Mouse (Mus musculus) liver, embryonic 15.5 days (tissue): ENCODE data around the gene Rnf220. TPM values are rescaled to one million over a fixed set of nuclear protein-coding genes. Genes with fewer than 3 reads are reported as not detected.
"Not testable (repeated sequence)": the region's sequence is repeated elsewhere in the genome, so short reads cannot be mapped to it uniquely, and the experiment has no call there.

Experiments used
- ATAC-seq: fragments of 200-750 bp; cut with Nextera tagmentation; 2 replicates; pipeline ENCODE4 v1.8.0; 2017; ENCODE audit warnings: moderate number of reproducible peaks, mild to moderate bottlenecking, moderate library complexity; ENCODE audit not compliant: insufficient read depth
- H3K27ac ChIP-seq: fragments of 300-500 bp; sonication (generic); replicated peaks from 2 replicates; pipeline ENCODE4 v1.5.1; 2015; ENCODE audit warnings: mild to moderate bottlenecking, inconsistent platforms
- H3K27me3 ChIP-seq: fragments of 300-500 bp; sonication (generic); 2 replicates; pipeline ENCODE4 v1.6.1; 2015; ENCODE audit warnings: mild to moderate bottlenecking, inconsistent platforms
- H3K36me3 ChIP-seq: fragments of 300-500 bp; sonication (generic); replicated peaks from 2 replicates; pipeline ENCODE4 v1.6.1; 2015; ENCODE audit warnings: moderate library complexity, mild to moderate bottlenecking, inconsistent platforms
- H3K4me1 ChIP-seq: fragments of 300-500 bp; sonication (generic); replicated peaks from 2 replicates; pipeline ENCODE4 v1.6.1; 2015; ENCODE audit warnings: inconsistent platforms
- H3K4me2 ChIP-seq: fragments of 300-500 bp; sonication (generic); 2 replicates; pipeline ENCODE4 v1.6.1; 2015; ENCODE audit warnings: moderate library complexity, mild to moderate bottlenecking, inconsistent platforms
- H3K4me3 ChIP-seq: fragments of 300-500 bp; sonication (generic); replicated peaks from 2 replicates; pipeline ENCODE4 v1.5.1; 2015; ENCODE audit warnings: mild to moderate bottlenecking, inconsistent platforms
- H3K9ac ChIP-seq: fragments of 300-500 bp; sonication (generic); 2 replicates; pipeline ENCODE4 v1.6.1; 2015; ENCODE audit warnings: moderate library complexity, mild to moderate bottlenecking, inconsistent platforms
- H3K9me3 ChIP-seq: fragments of 300-500 bp; sonication (generic); replicated peaks from 2 replicates; pipeline ENCODE4 v1.6.1; 2016; ENCODE audit warnings: inconsistent platforms
- WGBS: fragments of 180-500 bp; shearing (Covaris S2); methylation state at CpG from one replicate; pipeline ENCODE4 v1.1.7; 2015; ENCODE audit warnings: mixed read lengths; ENCODE audit not compliant: insufficient replicate concordance; 5-methylcytosine and 5-hydroxymethylcytosine counted together
- polyA plus RNA-seq: library from polyadenylated mRNA; unstranded; fragments of >200 nt; fragmentation: Nextera tagmentation; extraction: Ambion mirVana; gene quantifications from 2 replicates; pipeline ENCODE4 v1.2.1, GENCODE M21; 2015

The Rnf220 gene
- polyA plus RNA-seq, 1 experiment from 2014 or later: 25.1 TPM

GRCm38 (mm10) chr4:117261222-117261621 is 235.6 kb downstream of the Rnf220 start:
- no peak overlapping the region for H3K4me3 ChIP-seq

GRCm38 (mm10) chr4:117259909-117260308 is 236.9 kb downstream of the Rnf220 start:
- not testable (repeated sequence) for H3K4me2 ChIP-seq, H3K4me3 ChIP-seq, H3K27ac ChIP-seq, H3K9ac ChIP-seq, H3K36me3 ChIP-seq, H3K27me3 ChIP-seq, ATAC-seq, H3K4me1 ChIP-seq, H3K9me3 ChIP-seq
- 59% methylated on average over 6 of the region's 6 CpGs for WGBS

More at GRCm38 (mm10) chr4:117261222-117261621, 235.6 kb downstream of the Rnf220 start:
- no peak overlapping the region for H3K27ac ChIP-seq
- H3K9me3 ChIP-seq: no peaks in the 10 kb centered on the region
- ATAC-seq: no peak
- H3K9ac ChIP-seq: no peak overlapping the region
- no peak overlapping the region for H3K4me2 ChIP-seq
- no peaks in the 10 kb centered on the region for H3K4me1 ChIP-seq
- H3K36me3 ChIP-seq: 0 out of 2 replicates have a peak, but pooled peaks cover 2% of the 10 kb centered on the region
- H3K27me3 ChIP-seq: no peaks in the 10 kb centered on the region
- 67% methylated on average over 2 of the region's 2 CpGs for WGBS

DNA sequence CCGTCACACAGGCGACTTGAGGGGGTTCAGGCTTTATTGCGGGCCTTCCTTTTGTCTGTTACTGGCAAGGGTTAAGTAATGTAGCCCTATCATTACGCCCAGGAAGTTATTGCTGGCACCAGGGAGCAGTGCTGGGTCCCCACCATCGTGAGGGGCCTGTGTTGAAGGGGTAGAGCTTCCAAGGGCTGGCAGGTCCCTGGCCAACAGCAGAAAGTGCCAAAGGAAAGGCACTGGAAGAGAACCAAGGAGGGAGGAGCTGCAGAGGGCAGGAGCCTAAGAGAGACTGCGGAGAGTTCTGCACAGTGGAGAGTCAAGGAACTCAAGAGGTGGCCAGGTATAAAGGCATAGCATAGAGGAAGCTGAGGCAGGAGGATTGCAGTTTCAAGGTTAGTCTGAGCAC is 242.2 kb downstream of the Rnf220 start:
- no peak overlapping the region for H3K9ac ChIP-seq
- 0 out of 2 replicates have a peak, but pooled peaks cover 2% of the 10 kb centered on the region for H3K36me3 ChIP-seq
- no peaks in the 10 kb centered on the region for H3K9me3 ChIP-seq
- H3K4me2 ChIP-seq: no peak overlapping the region
- H3K4me1 ChIP-seq: peaks cover 40% of the 10 kb centered on the region
- 33% methylated on average over 6 of the region's 6 CpGs for WGBS
- H3K4me3 ChIP-seq: no peak overlapping the region
- H3K27me3 ChIP-seq: peaks cover 10% of the 10 kb centered on the region; the same call in 1 of the 2 replicates
- H3K27ac ChIP-seq: no peak overlapping the region
- no peak for ATAC-seq

GRCm38 (mm10) chr4:117254017-117254627 is 242.7 kb downstream of the Rnf220 start:
- H3K36me3 ChIP-seq: 0 out of 2 replicates have a peak, but pooled peaks cover 2% of the 10 kb centered on the region
- H3K4me1 ChIP-seq: peaks cover 40% of the 10 kb centered on the region
- H3K27me3 ChIP-seq: peaks cover 10% of the 10 kb centered on the region; the same call in 1 of the 2 replicates
- no peaks in the 10 kb centered on the region for H3K9me3 ChIP-seq
- ATAC-seq: no peak
- no peak overlapping the region for H3K27ac ChIP-seq
- H3K4me2 ChIP-seq: peak overlapping the region; percentile 23
- H3K9ac ChIP-seq: no peak overlapping the region
- no peak overlapping the region for H3K4me3 ChIP-seq
- WGBS: 11% methylated on average over 5 of the region's 5 CpGs

DNA sequence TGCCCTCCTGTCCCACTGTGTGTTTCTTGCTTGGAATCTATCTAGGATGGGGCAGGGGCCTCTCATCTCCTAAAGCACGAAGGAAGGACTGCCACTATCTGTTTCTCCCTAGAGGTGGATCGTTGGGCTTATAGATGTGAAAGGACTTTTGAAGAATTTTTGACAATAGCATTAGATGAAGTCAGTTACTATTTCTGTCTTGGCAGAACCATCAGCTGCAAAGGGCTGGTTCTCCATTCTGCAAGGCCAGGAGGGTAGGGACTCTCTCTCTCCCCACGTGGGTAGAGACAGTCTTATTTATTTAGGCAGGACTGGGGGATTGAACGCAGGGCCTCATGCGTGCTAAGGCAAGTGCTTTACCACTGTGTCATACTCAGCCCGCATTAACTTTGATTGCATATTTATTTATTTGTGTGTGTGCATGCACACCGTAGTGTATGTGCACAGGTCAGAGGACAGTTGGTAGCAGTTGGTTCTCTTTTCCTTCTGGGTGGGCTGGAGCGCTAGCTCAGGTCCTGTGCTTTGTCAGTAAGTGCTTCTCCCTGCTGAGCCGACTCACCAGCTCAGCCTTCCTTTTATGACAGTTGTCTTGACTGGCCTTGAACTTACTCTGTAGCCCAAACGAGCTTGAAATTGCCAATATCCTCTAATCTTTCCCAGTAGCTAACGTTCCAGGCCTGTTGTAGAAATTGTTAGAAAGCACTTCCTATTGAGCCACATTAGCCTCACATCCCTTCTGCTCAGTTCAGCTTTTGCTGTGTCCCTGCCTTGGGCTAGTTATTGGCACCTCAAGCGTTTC is 243.4 kb downstream of the Rnf220 start:
- H3K27ac ChIP-seq: peak overlapping the region; percentile 76; the same call in 1 of the 2 replicates
- no peak for ATAC-seq
- WGBS: 34% methylated on average over 12 of the region's 12 CpGs
- H3K27me3 ChIP-seq: peaks cover 10% of the 10 kb centered on the region; the same call in 1 of the 2 replicates
- H3K36me3 ChIP-seq: no peaks in the 10 kb centered on the region
- no peak overlapping the region for H3K4me3 ChIP-seq
- H3K9ac ChIP-seq: no peak overlapping the region
- H3K4me2 ChIP-seq: peak overlapping the region; percentile 91; the same call in 1 of the 2 replicates
- no peaks in the 10 kb centered on the region for H3K9me3 ChIP-seq
- peaks cover 40% of the 10 kb centered on the region for H3K4me1 ChIP-seq

GRCm38 (mm10) chr4:117252755-117253154 is 244.1 kb downstream of the Rnf220 start:
- peak overlapping the region; percentile 91 for H3K4me2 ChIP-seq
- H3K36me3 ChIP-seq: no peaks in the 10 kb centered on the region
- no peak overlapping the region for H3K9ac ChIP-seq
- H3K27ac ChIP-seq: peak overlapping the region; percentile 76; the same call in 1 of the 2 replicates
- H3K4me1 ChIP-seq: peaks cover 40% of the 10 kb centered on the region
- H3K4me3 ChIP-seq: peak overlapping the region; percentile 74; the same call in 1 of the 2 replicates
- WGBS: 81% methylated on average over 5 of the region's 5 CpGs
- peaks cover 10% of the 10 kb centered on the region; the same call in 1 of the 2 replicates for H3K27me3 ChIP-seq
- ATAC-seq: no peak
- no peaks in the 10 kb centered on the region for H3K9me3 ChIP-seq

DNA sequence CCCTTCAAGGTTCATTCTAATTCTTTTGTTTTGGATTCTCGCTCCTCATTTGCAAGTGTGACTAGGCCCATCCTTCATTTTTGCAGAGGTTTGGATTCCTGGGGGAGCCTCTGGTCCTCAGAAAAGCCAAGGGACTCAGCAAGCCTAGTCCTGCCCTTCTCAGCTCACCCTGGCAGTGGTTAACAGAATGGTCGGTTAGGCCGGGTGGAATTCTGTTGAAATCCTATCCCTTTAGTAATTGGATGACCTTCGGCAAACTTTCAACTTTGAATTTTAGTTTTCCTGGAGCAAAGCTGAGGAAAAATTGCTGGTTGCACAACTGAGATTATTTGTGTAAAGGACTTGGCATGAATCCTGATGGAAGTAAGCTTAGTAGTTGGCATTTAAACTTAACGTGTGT is 244.5 kb downstream of the Rnf220 start:
- no peaks in the 10 kb centered on the region for H3K36me3 ChIP-seq
- H3K4me3 ChIP-seq: peak overlapping the region; percentile 74
- peak overlapping the region; percentile 76 for H3K27ac ChIP-seq
- peak overlapping the region; percentile 91 for H3K4me2 ChIP-seq
- no peaks in the 10 kb centered on the region for H3K9me3 ChIP-seq
- H3K4me1 ChIP-seq: peaks cover 40% of the 10 kb centered on the region
- H3K27me3 ChIP-seq: peaks cover 10% of the 10 kb centered on the region; the same call in 1 of the 2 replicates
- peak overlapping the region; percentile 66 for H3K9ac ChIP-seq
- ATAC-seq: no peak
- WGBS: 54% methylated on average over 5 of the region's 5 CpGs

- Histone ChIP-seq H3K36me3 (no peaks in the 10 kb centered on the region), H3K9ac (peak within 1 kb of the TSS; percentile 66), H3K27me3 (peaks cover 10% of the 10 kb centered on the region; the same call in 1 of the 2 replicates), H3K27ac (peak within 1 kb of the TSS; percentile 76), H3K4me1 (peaks cover 40% of the 10 kb centered on the region), H3K9me3 (no peaks in the 10 kb centered on the region), H3K4me3 (peak within 1 kb of the TSS; percentile 74), H3K4me2 (peak within 1 kb of the TSS; percentile 91)
- 0% methylated on average over 43 of the region's 43 CpGs for WGBS
- ATAC-seq: peak; percentile 100
Measured at GRCm38 (mm10) chr4:117251801-117252316, 245.0 kb downstream of the Rnf220 start, which contains the start of the genes Tmem53 and Armh1. Tmem53 (plus strand) TSS chr4:117251951. Armh1 (minus strand) TSS chr4:117252125.

- Histone ChIP-seq H3K4me1 (peaks cover 40% of the 10 kb centered on the region), H3K27me3 (peaks cover 10% of the 10 kb centered on the region; the same call in 1 of the 2 replicates), H3K27ac (peak overlapping the region; percentile 76; the same call in 1 of the 2 replicates), H3K4me3 (peak overlapping the region; percentile 74), H3K9ac (no peak overlapping the region), H3K36me3 (no peaks in the 10 kb centered on the region), H3K4me2 (peak overlapping the region; percentile 91), H3K9me3 (no peaks in the 10 kb centered on the region)
- ATAC-seq: no peak
- WGBS: 73% methylated on average over 1 of the region's 1 CpGs
Measured at GRCm38 (mm10) chr4:117250982-117251381, 245.9 kb downstream of the Rnf220 start.

DNA sequence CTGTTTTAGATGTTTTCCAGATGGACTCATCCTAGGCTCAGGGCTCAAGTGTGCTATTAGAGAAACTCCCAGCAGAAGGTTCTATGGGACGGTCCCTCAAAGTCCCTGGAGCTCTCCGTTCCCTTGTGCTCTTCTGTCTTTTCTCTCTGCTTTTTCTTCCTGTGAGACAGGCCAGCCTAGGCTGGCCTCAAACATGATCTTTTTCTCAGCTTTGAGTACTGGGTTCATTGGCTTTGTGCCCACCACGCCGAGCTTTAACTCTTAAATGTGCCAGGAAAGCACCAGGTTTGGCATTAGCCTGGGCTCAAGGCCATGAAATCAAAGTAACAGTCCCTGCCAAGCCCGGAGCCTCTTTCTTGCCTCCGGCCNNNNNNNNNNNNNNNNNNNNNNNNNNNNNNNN is 256.0 kb downstream of the Rnf220 start:
- no peak for ATAC-seq
- WGBS: 73% methylated on average over 6 of the region's 6 CpGs

GRCm38 (mm10) chr4:117239153-117239552 is 257.7 kb downstream of the Rnf220 start:
- WGBS: 29% methylated on average over 2 of the region's 2 CpGs
- Histone ChIP-seq H3K27me3 (no peaks in the 10 kb centered on the region), H3K27ac (no peak overlapping the region), H3K4me3 (no peak overlapping the region), H3K36me3 (no peaks in the 10 kb centered on the region), H3K9ac (no peak overlapping the region), H3K4me2 (no peak overlapping the region), H3K9me3 (no peaks in the 10 kb centered on the region), H3K4me1 (no peaks in the 10 kb centered on the region)
- no peak for ATAC-seq

More for the DNA sequence above, 256.0 kb downstream of the Rnf220 start:
- Histone ChIP-seq H3K4me3 (no peak overlapping the region), H3K9me3 (no peaks in the 10 kb centered on the region), H3K36me3 (no peaks in the 10 kb centered on the region), H3K27me3 (peaks cover 3% of the 10 kb centered on the region; the same call in 1 of the 2 replicates), H3K27ac (no peak overlapping the region), H3K4me2 (no peak overlapping the region), H3K4me1 (no peaks in the 10 kb centered on the region), H3K9ac (no peak overlapping the region)
